Mouse (Mus musculus) neural tube, embryonic 11.5 days (tissue): Measurements from ENCODE around the gene Adk. TPM values are rescaled to one million over a fixed set of nuclear protein-coding genes. Genes with fewer than 3 reads are reported as not detected.

Experiments used
- ATAC-seq: fragments of 200-750 bp; cut with Nextera tagmentation; 2 replicates; pipeline ENCODE4 v1.8.0; 2017; ENCODE audit warnings: moderate number of reproducible peaks, mild to moderate bottlenecking, moderate TSS enrichment, moderate library complexity; ENCODE audit not compliant: insufficient read depth, low FRiP score, low TSS enrichment
- DNase-seq: peaks from one replicate; pipeline ENCODE4 v3.0.0-alpha.2; 2015; ENCODE audit warnings: low spot score
- H3K27ac ChIP-seq: fragments of 300-500 bp; sonication (generic); 2 replicates; pipeline ENCODE4 v1.5.1; 2014; ENCODE audit warnings: low read depth, mild to moderate bottlenecking, low read length
- H3K27me3 ChIP-seq: fragments of 300-500 bp; sonication (generic); 2 replicates; pipeline ENCODE4 v1.6.1; 2014; ENCODE audit warnings: mild to moderate bottlenecking, low read length, mixed read lengths; ENCODE audit not compliant: control insufficient read depth, insufficient read depth
- H3K36me3 ChIP-seq: fragments of 300-500 bp; sonication (generic); 2 replicates; pipeline ENCODE4 v1.6.1; 2014; ENCODE audit warnings: mild to moderate bottlenecking, low read length, moderate library complexity, mixed read lengths; ENCODE audit not compliant: control insufficient read depth, insufficient read depth
- H3K4me1 ChIP-seq: fragments of 300-500 bp; sonication (generic); 2 replicates; pipeline ENCODE4 v1.6.1; 2014; ENCODE audit warnings: low read length, mixed read lengths; ENCODE audit not compliant: control insufficient read depth, insufficient read depth
- H3K4me2 ChIP-seq: fragments of 300-500 bp; sonication (generic); 2 replicates; pipeline ENCODE4 v1.6.1; 2014; ENCODE audit warnings: low read depth, mild to moderate bottlenecking, moderate library complexity
- H3K4me3 ChIP-seq: fragments of 300-500 bp; sonication (generic); 2 replicates; pipeline ENCODE4 v1.5.1; 2014; ENCODE audit warnings: low read depth, low read length
- H3K9ac ChIP-seq: fragments of 300-500 bp; sonication (generic); 2 replicates; pipeline ENCODE4 v1.6.1; 2014; ENCODE audit warnings: mild to moderate bottlenecking, low read length
- H3K9me3 ChIP-seq: fragments of 300-500 bp; sonication (generic); 2 replicates; pipeline ENCODE4 v1.6.1; 2016; ENCODE audit warnings: low read length; ENCODE audit not compliant: control insufficient read depth
- WGBS: fragments of 180-500 bp; shearing (Covaris S2); extraction: QIAGEN DNeasy Blood & Tissue Kit; methylation state at CpG from one replicate; pipeline ENCODE4 v1.1.7; 2014; 5-methylcytosine and 5-hydroxymethylcytosine counted together
- polyA plus RNA-seq: library from polyadenylated mRNA; unstranded; fragments of >200 nt; fragmentation: Nextera tagmentation; extraction: Ambion mirVana; gene quantifications from 2 replicates; pipeline ENCODE4 v1.2.1, GENCODE M21; 2014

Adk gene
- polyA plus RNA-seq, 1 experiment from 2014 or later: 106 TPM

- Histone ChIP-seq H3K4me1 (no peaks in the 10 kb centered on the region), H3K4me2 (no peak overlapping the region), H3K4me3 (no peak overlapping the region), H3K9ac (no peak overlapping the region), H3K27me3 (no peaks in the 10 kb centered on the region), H3K36me3 (no peaks in the 10 kb centered on the region), H3K9me3 (no peaks in the 10 kb centered on the region), H3K27ac (no peak overlapping the region)
- 94% methylated on average over 1 of the region's 1 CpGs for WGBS
- DNase-seq (no peak), ATAC-seq (no peak)
Measured at GRCm38 (mm10) chr14:21356286-21356685, 303.9 kb downstream of the Adk start.

GRCm38 (mm10) chr14:21359207-21359895 lies 307.0 kb downstream of the Adk start:
- Histone ChIP-seq H3K9me3 (no peaks in the 10 kb centered on the region), H3K4me1 (no peaks in the 10 kb centered on the region), H3K27me3 (no peaks in the 10 kb centered on the region), H3K27ac (no peak overlapping the region), H3K4me3 (no peak overlapping the region), H3K36me3 (no peaks in the 10 kb centered on the region), H3K4me2 (no peak overlapping the region), H3K9ac (no peak overlapping the region)
- no peak for DNase-seq
- ATAC-seq: no peak
- WGBS: 77% methylated on average over 10 of the region's 10 CpGs

- H3K36me3 ChIP-seq: no peaks in the 10 kb centered on the region
- H3K27ac ChIP-seq: no peak overlapping the region
- no peaks in the 10 kb centered on the region for H3K4me1 ChIP-seq
- no peak overlapping the region for H3K4me2 ChIP-seq
- no peaks in the 10 kb centered on the region for H3K27me3 ChIP-seq
- DNase-seq: no peak
- no peak overlapping the region for H3K9ac ChIP-seq
- no peaks in the 10 kb centered on the region for H3K9me3 ChIP-seq
- WGBS: 95% methylated on average over 6 of the region's 12 CpGs
- no peak for ATAC-seq
- no peak overlapping the region for H3K4me3 ChIP-seq
Measured at GRCm38 (mm10) chr14:21359896-21360525, 307.6 kb downstream of the Adk start.

GRCm38 (mm10) chr14:21367095-21367494 lies 314.7 kb downstream of the Adk start:
- H3K9me3 ChIP-seq: no peaks in the 10 kb centered on the region
- H3K27me3 ChIP-seq: no peaks in the 10 kb centered on the region
- H3K4me3 ChIP-seq: no peak overlapping the region
- no peaks in the 10 kb centered on the region for H3K36me3 ChIP-seq
- 95% methylated on average over 2 of the region's 2 CpGs for WGBS
- H3K27ac ChIP-seq: no peak overlapping the region
- peaks cover 5% of the 10 kb centered on the region; the same call in 1 of the 2 replicates for H3K4me1 ChIP-seq
- no peak for ATAC-seq
- no peak for DNase-seq
- H3K4me2 ChIP-seq: no peak overlapping the region
- no peak overlapping the region for H3K9ac ChIP-seq

- 41% methylated on average over 2 of the region's 2 CpGs for WGBS
- DNase-seq: no peak
- Histone ChIP-seq H3K9me3 (no peaks in the 10 kb centered on the region), H3K4me1 (peaks cover 5% of the 10 kb centered on the region; the same call in 1 of the 2 replicates), H3K4me3 (no peak overlapping the region), H3K27ac (0 out of 2 replicates have a peak overlapping the region, but pooled peaks have one; percentile 54), H3K36me3 (no peaks in the 10 kb centered on the region), H3K9ac (no peak overlapping the region), H3K27me3 (no peaks in the 10 kb centered on the region), H3K4me2 (no peak overlapping the region)
- no peak for ATAC-seq
Measured at GRCm38 (mm10) chr14:21368622-21369021, 316.2 kb downstream of the Adk start.

GRCm38 (mm10) chr14:21369127-21369526 lies 316.8 kb downstream of the Adk start:
- Histone ChIP-seq H3K4me3 (no peak overlapping the region), H3K36me3 (no peaks in the 10 kb centered on the region), H3K9me3 (no peaks in the 10 kb centered on the region), H3K9ac (no peak overlapping the region), H3K27me3 (no peaks in the 10 kb centered on the region), H3K4me1 (peaks cover 5% of the 10 kb centered on the region; the same call in 1 of the 2 replicates), H3K4me2 (no peak overlapping the region), H3K27ac (no peak overlapping the region)
- peak; percentile 76 for DNase-seq
- 11% methylated on average over 5 of the region's 5 CpGs for WGBS
- peak; percentile 94 for ATAC-seq

- no peak for DNase-seq
- H3K27ac ChIP-seq: no peak overlapping the region
Measured at GRCm38 (mm10) chr14:21371946-21372345, 319.6 kb downstream of the Adk start.

GRCm38 (mm10) chr14:21372689-21373088 lies 320.3 kb downstream of the Adk start:
- DNase-seq (no peak), ATAC-seq (no peak)
- Histone ChIP-seq H3K4me1 (peaks cover 5% of the 10 kb centered on the region; the same call in 1 of the 2 replicates), H3K4me2 (no peak overlapping the region), H3K9ac (no peak overlapping the region), H3K4me3 (no peak overlapping the region), H3K27me3 (no peaks in the 10 kb centered on the region), H3K27ac (no peak overlapping the region), H3K9me3 (no peaks in the 10 kb centered on the region), H3K36me3 (no peaks in the 10 kb centered on the region)
- WGBS: 92% methylated on average over 5 of the region's 5 CpGs

More at GRCm38 (mm10) chr14:21371946-21372345, 319.6 kb downstream of the Adk start:
- WGBS: 66% methylated on average over 2 of the region's 2 CpGs
- H3K27me3 ChIP-seq: no peaks in the 10 kb centered on the region
- H3K4me2 ChIP-seq: no peak overlapping the region
- no peaks in the 10 kb centered on the region for H3K36me3 ChIP-seq
- no peak overlapping the region for H3K4me3 ChIP-seq
- no peak overlapping the region for H3K9ac ChIP-seq
- peaks cover 5% of the 10 kb centered on the region; the same call in 1 of the 2 replicates for H3K4me1 ChIP-seq
- no peak for ATAC-seq
- no peaks in the 10 kb centered on the region for H3K9me3 ChIP-seq
